Mouse (Mus musculus): ENCODE data around the gene Nos3. TPM values are rescaled to one million over a fixed set of nuclear protein-coding genes. Genes with fewer than 3 reads are reported as not detected.

Nos3 gene
- total RNA-seq, 2 experiments from 2014 or later = 5.0 to 7.1 TPM

DNA sequence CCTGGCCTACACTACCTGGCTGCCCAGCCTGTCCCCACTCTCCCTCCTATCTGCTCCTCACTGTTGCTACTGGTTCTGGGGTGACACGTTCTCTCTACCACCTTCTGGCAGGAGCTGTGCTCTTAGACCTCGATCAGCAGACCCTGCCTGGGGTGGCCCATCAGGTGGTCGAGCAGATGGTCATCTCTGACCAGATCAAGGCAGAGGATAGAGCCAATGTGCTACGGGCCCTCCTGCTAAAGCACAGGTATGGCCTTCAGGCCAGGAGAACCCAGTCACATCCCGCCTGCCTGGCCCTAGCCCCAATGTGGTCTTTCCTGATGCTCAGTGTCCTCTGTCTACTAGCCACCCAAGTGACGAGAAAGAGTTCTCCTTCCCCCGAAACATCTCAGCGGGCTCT is 69.4 kb downstream of the Nos3 start:
- no peak overlapping the region for H3K27ac ChIP-seq
- intact Hi-C loops (cut with DNase I) = no loop called here
- DNase-seq = no peak
- TF ChIP-seq CTCF (IDR thresholded peaks at IDR 0.05) = no peak
- no peak overlapping the region for H3K4me3 ChIP-seq

Other genes with a start within 250 kb of the Nos3 start
- gene Nupl2, start 199.8 kb upstream of the Nos3 start, total RNA-seq (2021) = 1 to 10 TPM; 6.4 to 6.7 TPM
- 1 to 10 TPM; 1.4 to 2.2 TPM for gene Kcnh2, start 13.2 kb upstream of the Nos3 start, total RNA-seq (2021)
- under 1 TPM in 1 of 2 experiments, not detected in 1; 0.06 TPM for gene Atg9b, start 27.3 kb downstream of the Nos3 start, total RNA-seq (2021)
- 10 to 100 TPM; 37.0 to 39.8 TPM for gene Abcb8, start 28.9 kb downstream of the Nos3 start, total RNA-seq (2021)
- gene Asic3, start 48.6 kb downstream of the Nos3 start, total RNA-seq (2021) = under 1 TPM; 0.47 to 0.54 TPM
- 10 to 100 TPM; 10.6 to 11.8 TPM for gene Cdk5, start 58.7 kb downstream of the Nos3 start, total RNA-seq (2021)
- gene Slc4a2, start 59.0 kb downstream of the Nos3 start, total RNA-seq (2021) = 10 to 100 TPM; 14.4 to 16.7 TPM
- gene Fastk, start 80.5 kb downstream of the Nos3 start, total RNA-seq (2021) = 100 to 1,000 TPM; 163 to 214 TPM
- 10 to 100 TPM; 18.1 to 22.2 TPM for gene Tmub1, start 83.0 kb downstream of the Nos3 start, total RNA-seq (2021)
- 10 to 100 TPM; 67.8 to 71.0 TPM for gene Agap3, start 87.4 kb downstream of the Nos3 start, total RNA-seq (2021)
- gene Gbx1, start 162.4 kb downstream of the Nos3 start, total RNA-seq (2021) = not detected
- 100 to 1,000 TPM; 101 to 107 TPM for gene Asb10, start 176.2 kb downstream of the Nos3 start, total RNA-seq (2021)
- not detected for gene 4931409K22Rik, start 192.0 kb downstream of the Nos3 start, total RNA-seq (2021)
- gene Abcf2, start 212.7 kb downstream of the Nos3 start, total RNA-seq (2021) = 100 to 1,000 TPM; 105 to 117 TPM
- 10 to 100 TPM in 1 of 2 experiments, 1 to 10 TPM in 1; 6.4 to 10.1 TPM for gene Chpf2, start 221.9 kb downstream of the Nos3 start, total RNA-seq (2021)

Measured in gastrocnemius, adult 2 months (tissue).